Comparison of ENCODE assay signal across 12 mouse cellular contexts in genomic region chr11:100735134-100735865, GRCm38 (mm10). TPM values are rescaled to one million over a fixed set of nuclear protein-coding genes. Genes with fewer than 3 reads are reported as not detected.
DNase-seq lines count a peak whose midpoint lies in the region; ATAC-seq and TF ChIP-seq lines count a peak whose summit lies in the region.
"Had no signal": no experiment of that assay in that cellular context is flagged by ENCODE, and none has a peak within 500 bp of the region (broad histone marks: within the 10 kb centered on the region; RNA-seq: fewer than 3 reads in every experiment).

No protein-coding gene starts in this region.

- WGBS in lung, adult 2 months = 71% methylated on average over 9 of the region's 9 CpGs
- 94% methylated on average over 9 of the region's 9 CpGs for WGBS in neural tube, embryonic 13.5 days
- WGBS in cerebellum, adult 2 months = 87% methylated on average over 9 of the region's 9 CpGs

- peaks cover 64% of the 10 kb centered on the region for H3K36me3 ChIP-seq in erythroblast, embryonic 14.5 days (ENCODE audit: control insufficient read depth)
- peaks cover 18% of the 10 kb centered on the region for H3K36me3 ChIP-seq in neural tube, embryonic 13.5 days

- DNase-seq in lung, adult 2 months = no peak
- DNase-seq in lung, postnatal 4 days = no peak
- no peak for DNase-seq in cerebellum, adult 2 months
- no peak for DNase-seq in testis, postnatal 14 days (ENCODE audit: low spot score)

- no peak for TF ChIP-seq CTCF in lung, adult 2 months (IDR thresholded peaks at IDR 0.05; ENCODE audit: insufficient read depth, low read length)
- TF ChIP-seq CTCF in bone marrow macrophage, adult 2 months (IDR thresholded peaks at IDR 0.05; ENCODE audit: low read depth, low read length) = no peak
- no peak for TF ChIP-seq CTCF in cerebellum, adult 2 months (IDR thresholded peaks at IDR 0.05; ENCODE audit: borderline replicate concordance, insufficient read depth, low read depth, low read length)

- peak overlapping the region; percentile 21 for H3K27ac ChIP-seq in bone marrow macrophage, adult 2 months (ENCODE audit: insufficient read depth, low read depth, low read length)
- no peak overlapping the region for H3K27ac ChIP-seq in neural tube, embryonic 13.5 days (replicated peaks)
- no peak overlapping the region for H3K27ac ChIP-seq in cerebellum, adult 2 months (ENCODE audit: insufficient read depth, low read length)

- ATAC-seq in erythroblast, adult 5-6 weeks (replicated peaks; ENCODE audit: low FRiP score, poor library complexity, severe bottlenecking) = no peak
- no peak for ATAC-seq in neural tube, embryonic 13.5 days (ENCODE audit: low read depth)

- peaks cover 83% of the 10 kb centered on the region for H3K4me1 ChIP-seq in erythroblast, embryonic 14.5 days (ENCODE audit: control insufficient read depth)
- H3K4me1 ChIP-seq in lung, adult 2 months (ENCODE audit: control insufficient read depth, insufficient read depth, low read length) = peaks cover 18% of the 10 kb centered on the region
- H3K4me1 ChIP-seq in bone marrow macrophage, adult 2 months (ENCODE audit: control insufficient read depth, insufficient read depth, low read length) = peaks cover 40% of the 10 kb centered on the region
- H3K4me1 ChIP-seq in neural tube, embryonic 13.5 days (replicated peaks) = peaks cover 25% of the 10 kb centered on the region
- peaks cover 7% of the 10 kb centered on the region for H3K4me1 ChIP-seq in cerebellum, adult 2 months (ENCODE audit: control insufficient read depth, insufficient read depth, low read length)

- no peaks in the 10 kb centered on the region for H3K27me3 ChIP-seq in erythroblast, embryonic 14.5 days (ENCODE audit: control insufficient read depth)
- H3K27me3 ChIP-seq in neural tube, embryonic 13.5 days = no peaks in the 10 kb centered on the region
- no peaks in the 10 kb centered on the region for H3K27me3 ChIP-seq in cerebellum, adult 2 months (ENCODE audit: control insufficient read depth, insufficient read depth, low read length)

- H3K4me3 ChIP-seq in erythroblast, embryonic 14.5 days (replicated peaks) = peak overlapping the region; percentile 100
- peak overlapping the region; percentile 14 for H3K4me3 ChIP-seq in lung, adult 2 months (replicated peaks; ENCODE audit: extremely low read depth, low read depth, low read length)
- H3K4me3 ChIP-seq in bone marrow macrophage, adult 2 months (ENCODE audit: insufficient read depth, low read length) = peak overlapping the region; percentile 93
- H3K4me3 ChIP-seq in neural tube, embryonic 13.5 days = peak overlapping the region; percentile 99; the same call in 1 of the 2 replicates
- H3K4me3 ChIP-seq in cerebellum, adult 2 months (replicated peaks; ENCODE audit: insufficient read depth, low read depth, low read length) = no peak overlapping the region

- H3K4me2 ChIP-seq in neural tube, embryonic 13.5 days = no peak overlapping the region

- H3K9me3 ChIP-seq in erythroblast, embryonic 14.5 days (ENCODE audit: control insufficient read depth, low read length) = no peaks in the 10 kb centered on the region
- H3K9me3 ChIP-seq in neural tube, embryonic 13.5 days = no peaks in the 10 kb centered on the region

- TF ChIP-seq POLR2A in lung, adult 2 months (IDR thresholded peaks at IDR 0.05; ENCODE audit: borderline replicate concordance, extremely low read depth, low read depth, low read length) = no peak
- no peak for TF ChIP-seq POLR2A in bone marrow macrophage, adult 2 months (IDR thresholded peaks at IDR 0.05; ENCODE audit: borderline replicate concordance, low read depth, low read length)
- TF ChIP-seq POLR2A in cerebellum, adult 2 months (IDR thresholded peaks at IDR 0.05; ENCODE audit: borderline replicate concordance, insufficient read depth, low read length) = no peak

- H3K9ac ChIP-seq in neural tube, embryonic 13.5 days = 0 out of 2 replicates have a peak overlapping the region, but pooled peaks have one; percentile 12

RNA-seq across cellular contexts. Expression of gene Rab5c, which starts 2.7 kb away (rescaled TPM):
- 80.2 and 82.1 TPM in 2 replicates for polyA plus RNA-seq in erythroblast, embryonic 14.5 days (2012)
- total RNA-seq in erythroblast, adult 5-6 weeks (2015; ENCODE audit: low replicate concordance) = 61.4 and 79.7 TPM in 2 replicates
- total RNA-seq in erythroblast, adult 5-6 weeks (2017; ENCODE audit: low replicate concordance) = 52.2 and 70.8 TPM in 2 replicates
- 235 and 252 TPM in 2 replicates for polyA plus RNA-seq in lung, adult 2 months (2012; rRNA removed)
- 269 and 300 TPM in 2 replicates for polyA plus RNA-seq in bone marrow macrophage, adult 2 months (2012; ENCODE audit: insufficient read depth, insufficient read length, missing spikeins)
- polyA plus RNA-seq in neural tube, embryonic 13.5 days (2015; fragmentation: Nextera tagmentation; extraction: Ambion mirVana) = 30.0 and 35.1 TPM in 2 replicates
- 186 and 187 TPM in 2 replicates for polyA plus RNA-seq in cerebellum, adult 2 months (2012; rRNA removed)

RNA-seq across cellular contexts. Expression of gene Hspb9, which starts 21.6 kb away (rescaled TPM):
- polyA plus RNA-seq in erythroblast, embryonic 14.5 days (2012) = not detected in 2 replicates
- total RNA-seq in erythroblast, adult 5-6 weeks (2015; ENCODE audit: low replicate concordance) = not detected in 2 replicates
- total RNA-seq in erythroblast, adult 5-6 weeks (2017; ENCODE audit: low replicate concordance) = not detected in 2 replicates
- polyA plus RNA-seq in lung, adult 2 months (2012; rRNA removed) = 0.36 TPM in 1 of 2 replicates, not detected in the other
- polyA plus RNA-seq in bone marrow macrophage, adult 2 months (2012; ENCODE audit: insufficient read depth, insufficient read length, missing spikeins) = not detected in 2 replicates
- polyA plus RNA-seq in neural tube, embryonic 13.5 days (2015; fragmentation: Nextera tagmentation; extraction: Ambion mirVana) = 0.43 TPM in 1 of 2 replicates, not detected in the other
- not detected in 2 replicates for polyA plus RNA-seq in cerebellum, adult 2 months (2012; rRNA removed)
- total RNA-seq: left cerebral cortex, postnatal 10 days had no signal
- polyA plus RNA-seq: neural tube, embryonic 11.5 days had no signal

RNA-seq across cellular contexts. Expression of gene Kat2a, which starts 23.0 kb away (rescaled TPM):
- polyA plus RNA-seq in erythroblast, embryonic 14.5 days (2012) = 0.70 and 0.77 TPM in 2 replicates
- total RNA-seq in erythroblast, adult 5-6 weeks (2015; ENCODE audit: low replicate concordance) = 6.0 and 10.9 TPM in 2 replicates
- 3.1 and 6.6 TPM in 2 replicates for total RNA-seq in erythroblast, adult 5-6 weeks (2017; ENCODE audit: low replicate concordance)
- polyA plus RNA-seq in lung, adult 2 months (2012; rRNA removed) = 27.3 and 28.2 TPM in 2 replicates
- 18.8 and 18.9 TPM in 2 replicates for polyA plus RNA-seq in bone marrow macrophage, adult 2 months (2012; ENCODE audit: insufficient read depth, insufficient read length, missing spikeins)
- 54.7 TPM in 2 replicates for polyA plus RNA-seq in neural tube, embryonic 13.5 days (2015; fragmentation: Nextera tagmentation; extraction: Ambion mirVana)
- 55.2 and 56.4 TPM in 2 replicates for polyA plus RNA-seq in cerebellum, adult 2 months (2012; rRNA removed)

RNA-seq across cellular contexts. Expression of gene Kcnh4, which starts 24.4 kb away (rescaled TPM):
- polyA plus RNA-seq in erythroblast, embryonic 14.5 days (2012) = not detected in 2 replicates
- total RNA-seq in erythroblast, adult 5-6 weeks (2015; ENCODE audit: low replicate concordance) = not detected in 2 replicates
- total RNA-seq in erythroblast, adult 5-6 weeks (2017; ENCODE audit: low replicate concordance) = not detected in 2 replicates
- polyA plus RNA-seq in lung, adult 2 months (2012; rRNA removed) = 1.1 and 1.8 TPM in 2 replicates
- polyA plus RNA-seq in bone marrow macrophage, adult 2 months (2012; ENCODE audit: insufficient read depth, insufficient read length, missing spikeins) = not detected in 2 replicates
- 4.8 and 5.3 TPM in 2 replicates for polyA plus RNA-seq in neural tube, embryonic 13.5 days (2015; fragmentation: Nextera tagmentation; extraction: Ambion mirVana)
- polyA plus RNA-seq in cerebellum, adult 2 months (2012; rRNA removed) = 0.38 and 0.49 TPM in 2 replicates
- polyA plus RNA-seq: C2C12 had no signal

RNA-seq across cellular contexts. Expression of gene Hcrt, which starts 27.4 kb away (rescaled TPM):
- not detected in 2 replicates for polyA plus RNA-seq in erythroblast, embryonic 14.5 days (2012)
- total RNA-seq in erythroblast, adult 5-6 weeks (2015; ENCODE audit: low replicate concordance) = not detected in 2 replicates
- total RNA-seq in erythroblast, adult 5-6 weeks (2017; ENCODE audit: low replicate concordance) = not detected in 2 replicates
- not detected in 2 replicates for polyA plus RNA-seq in lung, adult 2 months (2012; rRNA removed)
- polyA plus RNA-seq in bone marrow macrophage, adult 2 months (2012; ENCODE audit: insufficient read depth, insufficient read length, missing spikeins) = not detected in 2 replicates
- polyA plus RNA-seq in neural tube, embryonic 13.5 days (2015; fragmentation: Nextera tagmentation; extraction: Ambion mirVana) = 0.56 TPM in 1 of 2 replicates, not detected in the other
- polyA plus RNA-seq in cerebellum, adult 2 months (2012; rRNA removed) = 0.22 TPM in 1 of 2 replicates, not detected in the other
- total RNA-seq: adrenal gland, postnatal 4 days had no signal
- polyA plus RNA-seq: C2C12; neural tube, embryonic 11.5 days had no signal

Comparison
In these comparisons a context has a peak if more than half of its experiments do, and no peak if none do; other contexts are left out.
1. RNA of gene Kat2a, which starts 23.0 kb away (polyA plus RNA-seq): 55.2 to 56.4 TPM in cerebellum, adult 2 months, 54.7 TPM in neural tube, embryonic 13.5 days, 27.3 to 28.2 TPM in lung, adult 2 months and 18.8 to 18.9 TPM in bone marrow macrophage, adult 2 months; 0.70 to 0.77 TPM in erythroblast, embryonic 14.5 days; every median in the first group is over 10 times any median in the second.